Mouse (Mus musculus): ENCODE data around the gene Tulp1.
"Not testable (repeated sequence)": the region's sequence is repeated elsewhere in the genome, so short reads cannot be mapped to it uniquely, and the experiment has no call there.

The Tulp1 gene

DNA sequence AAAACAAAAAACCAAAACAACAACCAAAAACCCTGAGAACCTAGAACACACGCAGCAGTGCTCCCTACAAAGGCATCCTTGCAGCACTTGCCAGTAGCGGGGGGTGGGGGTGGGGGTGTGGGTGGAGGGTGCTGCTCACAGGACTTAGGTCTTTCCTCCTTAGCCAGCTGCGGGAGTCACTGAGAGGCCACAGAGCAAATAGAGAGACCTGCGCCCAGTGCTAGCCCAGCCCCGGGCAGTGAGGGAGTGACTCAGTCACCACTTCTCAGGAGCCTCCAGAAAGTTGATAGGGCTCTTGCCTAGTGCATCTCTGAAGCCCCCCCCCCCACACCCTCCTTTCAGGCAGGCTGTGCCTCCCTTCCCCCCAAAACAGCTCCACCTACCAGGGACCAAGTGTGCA lies 4.0 kb upstream of the Tulp1 start:
- DNase-seq (ENCODE audit: low read depth in 1 of 2, low spot score in 2 of 2) = no peak

GRCm38 (mm10) chr17:28368449-28368848 lies 3.4 kb upstream of the Tulp1 start:
- peak; percentile 36 to 57 for DNase-seq (ENCODE audit: low read depth in 1 of 2, low spot score in 2 of 2)

GRCm38 (mm10) chr17:28363507-28363906 lies 1.5 kb downstream of the Tulp1 start:
- DNase-seq (ENCODE audit: low read depth in 1 of 2, low spot score in 2 of 2) = no peak

- no peak for DNase-seq (ENCODE audit: low read depth in 1 of 2, low spot score in 2 of 2)
These were observed 2.2 kb downstream of the Tulp1 start for GRCm38 (mm10) chr17:28362653-28363292.

DNA sequence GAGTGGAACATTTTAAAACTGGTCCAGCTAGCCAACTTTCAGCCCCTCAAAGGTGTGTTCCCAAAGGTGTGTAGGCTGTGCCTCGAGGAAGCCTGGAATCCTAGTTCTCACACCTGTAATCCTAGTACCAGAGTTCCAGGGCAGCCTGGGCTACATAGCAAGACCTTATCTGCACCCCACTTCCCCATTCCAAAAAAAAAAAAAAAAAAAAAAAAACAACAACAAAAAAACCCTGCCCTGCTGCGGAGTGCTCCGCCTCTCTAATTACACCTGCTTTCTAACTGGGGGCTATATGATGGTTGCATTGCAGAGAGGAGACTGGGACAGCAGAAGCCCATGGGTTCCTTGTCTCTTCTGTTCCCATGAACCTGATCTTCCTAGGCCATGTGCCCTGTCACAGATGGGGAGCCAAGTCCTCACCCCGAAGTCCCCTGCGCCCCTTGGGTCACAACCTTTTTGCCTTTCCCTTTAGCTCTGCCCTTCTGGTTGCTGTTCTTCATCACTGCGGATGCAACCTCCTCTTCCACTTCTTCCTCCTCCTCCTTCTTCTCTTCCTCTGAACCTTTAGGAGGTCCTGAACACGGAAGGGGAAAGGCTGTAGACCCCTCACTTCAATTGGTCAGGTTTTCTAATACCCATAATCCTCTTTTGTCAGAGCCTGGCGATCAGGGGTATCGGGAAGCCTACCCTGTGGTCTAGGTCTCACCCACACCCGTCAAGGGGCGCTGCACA lies 2.9 kb downstream of the Tulp1 start:
- no peak for DNase-seq (ENCODE audit: low read depth in 1 of 2, low spot score in 2 of 2)

DNA sequence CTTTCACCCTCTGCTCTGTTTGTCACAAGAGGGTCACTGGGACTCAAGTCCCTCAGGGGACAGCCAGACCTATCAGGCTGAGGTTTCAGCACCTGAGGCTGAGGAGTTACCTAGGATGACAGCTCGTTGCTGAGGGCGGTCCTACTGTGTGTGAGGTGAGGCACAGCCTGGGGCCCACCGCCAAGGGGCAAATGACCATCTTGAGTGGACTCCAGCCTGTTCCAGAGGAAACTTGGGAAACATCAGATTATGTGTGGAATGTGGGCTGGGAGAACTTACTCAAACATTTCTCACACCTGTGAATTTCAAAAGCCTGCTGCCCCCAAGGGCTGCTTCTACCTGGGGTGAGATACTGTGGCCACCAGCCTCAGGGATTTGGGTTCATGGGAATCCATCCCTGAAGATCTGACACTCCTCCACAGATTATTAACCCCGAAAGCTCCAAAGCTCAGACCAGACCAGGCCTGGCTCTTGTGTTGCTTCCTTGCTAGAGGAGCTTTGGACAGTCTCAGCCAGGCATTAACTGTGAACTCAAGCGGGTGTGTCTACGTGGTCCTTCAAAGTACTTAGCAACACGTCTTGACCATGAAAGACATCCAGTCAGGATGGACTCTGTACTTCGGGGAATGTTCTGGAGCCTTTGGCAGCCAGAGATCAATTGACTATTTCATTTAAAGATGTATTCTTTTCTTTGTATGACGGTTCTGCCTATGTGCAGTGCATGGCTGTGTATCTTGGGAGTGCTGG lies 4.3 kb downstream of the Tulp1 start:
- no peak for DNase-seq (ENCODE audit: low read depth in 1 of 2, low spot score in 2 of 2)

DNA sequence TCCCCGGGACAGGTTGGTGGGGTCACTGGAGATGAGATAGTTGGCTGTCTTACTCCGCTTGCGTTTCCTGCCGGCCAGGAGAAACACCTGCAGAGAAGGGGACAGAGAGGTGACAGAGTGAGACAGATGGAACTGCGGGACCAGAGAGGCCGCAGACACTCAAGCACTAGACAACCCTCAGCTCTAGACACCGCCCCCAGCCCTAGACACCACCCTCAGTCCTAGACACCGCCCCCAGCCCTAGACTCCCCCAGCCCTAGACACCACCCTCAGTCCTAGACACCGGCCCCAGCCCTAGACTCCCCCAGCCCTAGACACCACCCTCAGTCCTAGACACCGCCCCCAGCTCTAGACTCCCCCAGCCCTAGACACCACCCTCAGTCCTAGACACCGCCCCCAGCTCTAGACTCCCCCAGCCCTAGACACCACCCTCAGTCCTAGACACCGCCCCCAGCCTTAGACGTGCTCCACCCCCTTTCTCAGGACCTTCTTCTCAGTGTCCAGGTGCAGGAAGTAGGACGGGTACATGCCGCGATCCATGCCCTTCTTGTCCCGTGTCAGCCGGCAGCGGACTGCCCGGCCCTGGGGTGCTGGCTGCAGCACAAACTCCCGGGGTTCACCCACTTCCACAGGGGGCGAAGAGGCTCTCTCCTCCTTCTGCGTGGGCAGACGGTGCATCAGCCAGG lies 6.3 kb downstream of the Tulp1 start:
- not testable (repeated sequence) for DNase-seq (ENCODE audit: low read depth in 1 of 2, low spot score in 2 of 2)

DNA sequence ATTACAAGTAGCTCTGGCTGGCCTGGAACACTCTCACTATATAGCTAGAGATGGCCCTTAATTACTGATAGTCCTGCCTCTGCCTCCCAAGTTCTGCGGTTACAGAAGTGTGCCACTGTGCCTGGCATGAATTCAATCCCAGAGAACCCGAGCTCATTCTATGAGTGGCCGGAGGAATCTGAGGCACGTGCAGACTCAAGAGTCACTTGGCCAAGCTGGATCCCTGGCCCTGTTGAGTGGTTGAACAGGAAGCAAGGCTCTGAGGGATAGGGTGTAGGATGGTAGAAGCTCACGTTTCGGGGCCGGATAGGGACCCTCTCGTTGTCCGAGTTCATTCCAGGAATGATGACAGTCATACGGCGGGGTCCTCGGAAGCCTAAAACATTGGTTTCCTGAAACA lies 9.2 kb downstream of the Tulp1 start:
- no peak for DNase-seq (ENCODE audit: low read depth in 1 of 2, low spot score in 2 of 2)

DNA sequence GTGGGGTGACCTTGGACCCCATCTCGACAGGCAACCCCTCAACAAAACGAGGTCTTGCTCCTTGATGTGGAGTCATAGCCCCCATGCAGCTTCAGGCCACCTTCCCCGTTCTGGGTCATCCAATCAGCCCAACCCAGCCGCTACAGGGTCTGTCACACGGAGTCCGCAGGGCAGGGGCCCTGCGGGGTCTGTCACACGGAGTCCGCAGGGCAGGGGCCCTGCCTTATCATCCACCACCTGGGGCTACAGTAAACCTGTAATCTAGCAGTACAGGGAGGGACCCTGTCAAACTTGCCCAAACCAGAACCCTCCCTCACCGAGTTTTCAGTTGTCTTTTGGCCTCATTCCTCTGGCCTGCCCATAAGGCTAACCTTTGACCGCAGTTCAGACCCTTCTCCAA lies 13.0 kb downstream of the Tulp1 start:
- DNase-seq (ENCODE audit: low read depth in 1 of 2, low spot score in 2 of 2) = no peak

- DNase-seq (ENCODE audit: low read depth in 1 of 2, low spot score in 2 of 2) = no peak
These were observed 13.6 kb downstream of the Tulp1 start for GRCm38 (mm10) chr17:28351353-28351890.

- no peak for DNase-seq (ENCODE audit: low read depth in 1 of 2, low spot score in 2 of 2)
These were observed 14.3 kb downstream of the Tulp1 start, which contains the start of gene Tead3 for GRCm38 (mm10) chr17:28350466-28351352. TSS of gene Tead3 (minus strand) at chr17:28350817.

DNA sequence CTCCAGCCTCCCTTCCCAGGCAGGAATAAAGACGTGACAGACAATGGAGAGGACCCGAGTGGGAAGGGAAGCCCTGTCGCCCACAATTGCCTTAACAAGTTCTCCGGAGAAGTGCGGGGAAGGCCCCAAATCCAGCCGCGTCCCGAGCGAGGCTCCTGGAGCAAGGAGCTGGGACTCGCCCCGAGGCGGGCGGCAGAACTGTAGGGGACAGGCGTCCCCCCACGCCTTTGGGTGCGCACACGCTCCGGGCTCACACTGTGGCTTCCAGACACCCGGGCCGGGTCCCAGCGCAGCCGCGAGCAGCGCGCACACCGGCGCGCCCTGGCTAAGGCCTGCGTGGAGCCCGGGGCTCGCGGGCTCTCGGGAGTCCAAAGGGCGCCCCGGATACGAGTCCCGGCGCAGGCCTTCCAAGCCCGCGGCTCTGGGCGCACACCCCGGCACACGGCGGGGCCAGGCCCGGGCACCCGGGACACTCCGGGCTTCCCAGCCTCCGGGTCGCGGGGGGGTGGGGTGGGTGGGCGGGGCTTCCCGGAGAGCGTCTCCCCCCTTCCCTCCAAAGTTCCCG lies 15.0 kb downstream of the Tulp1 start:
- DNase-seq (ENCODE audit: low read depth in 1 of 2, low spot score in 2 of 2) = no peak

GRCm38 (mm10) chr17:28349264-28349880 lies 15.7 kb downstream of the Tulp1 start:
- DNase-seq (ENCODE audit: low read depth in 1 of 2, low spot score in 2 of 2) = no peak

- no peak for DNase-seq (ENCODE audit: low read depth in 1 of 2, low spot score in 2 of 2)
These were observed 16.8 kb downstream of the Tulp1 start for GRCm38 (mm10) chr17:28348211-28348610.

- no peak for DNase-seq (ENCODE audit: low read depth in 1 of 2, low spot score in 2 of 2)
These were observed 17.7 kb downstream of the Tulp1 start for GRCm38 (mm10) chr17:28347327-28347726.

- DNase-seq (ENCODE audit: low read depth in 1 of 2, low spot score in 2 of 2) = no peak
These were observed 19.1 kb downstream of the Tulp1 start for GRCm38 (mm10) chr17:28345882-28346281.

DNA sequence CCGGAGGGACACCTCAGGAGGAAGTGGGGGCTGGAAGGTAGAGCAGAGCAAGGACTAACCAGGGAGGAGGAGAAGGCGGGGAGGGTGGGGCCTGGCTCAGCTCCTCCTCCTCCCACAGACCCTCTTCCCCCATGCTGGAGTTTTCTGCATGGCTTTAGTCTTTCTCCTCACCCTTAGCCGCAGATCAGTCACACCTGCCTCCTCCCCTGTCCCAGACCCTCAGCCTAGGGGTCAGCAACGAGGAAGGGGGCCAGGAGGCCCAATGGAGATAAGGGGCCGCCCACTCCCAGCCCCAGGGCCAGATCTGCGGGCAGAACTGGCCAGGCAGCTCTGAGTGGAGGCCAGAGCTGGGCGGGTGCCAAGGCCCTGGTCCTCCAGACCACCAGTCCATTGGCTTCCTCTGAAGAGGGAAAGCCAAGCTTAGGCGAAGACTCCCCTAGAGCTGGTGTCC lies 19.7 kb downstream of the Tulp1 start:
- DNase-seq (ENCODE audit: low read depth in 1 of 2, low spot score in 2 of 2) = no peak

- DNase-seq (ENCODE audit: low read depth in 1 of 2, low spot score in 2 of 2) = no peak
These were observed 20.4 kb downstream of the Tulp1 start for GRCm38 (mm10) chr17:28344670-28345069.

DNA sequence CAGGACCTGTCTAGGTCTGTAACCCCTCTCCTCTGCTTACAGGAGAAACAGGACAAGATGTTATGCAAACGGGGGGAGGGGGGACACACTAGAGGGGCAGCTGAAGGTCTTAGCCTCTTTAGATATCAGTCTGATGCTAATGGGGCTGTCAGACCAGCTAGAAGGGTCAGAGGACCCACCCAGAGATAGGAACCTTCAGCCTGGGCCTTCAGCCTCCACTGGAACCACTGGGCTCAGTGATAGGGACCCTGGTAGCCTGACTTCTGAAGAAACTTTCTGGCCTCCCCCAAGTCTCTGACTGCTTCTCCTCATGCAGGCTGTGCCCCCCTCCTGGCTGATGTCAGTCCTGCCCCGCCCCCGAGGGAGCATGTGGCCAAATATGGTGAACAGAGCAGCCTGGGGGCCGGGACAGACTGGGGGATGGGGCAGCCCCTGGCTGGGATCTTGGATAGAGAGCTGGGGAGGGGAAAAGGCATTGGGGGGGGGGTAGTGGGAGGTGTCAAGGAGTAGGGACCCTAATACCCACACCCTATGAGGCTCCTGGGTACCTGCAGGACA lies 20.9 kb downstream of the Tulp1 start:
- DNase-seq (ENCODE audit: low read depth in 1 of 2, low spot score in 2 of 2) = no peak
